Mouse (Mus musculus) neural tube, embryonic 15.5 days (tissue): ENCODE data around the gene Lgalsl. TPM values are rescaled to one million over a fixed set of nuclear protein-coding genes. Genes with fewer than 3 reads are reported as not detected.

Source experiments
- ATAC-seq: fragments of 200-750 bp; cut with Nextera tagmentation; 2 replicates; pipeline ENCODE4 v1.8.0; 2017; ENCODE audit warnings: mild to moderate bottlenecking, moderate TSS enrichment, moderate library complexity; ENCODE audit not compliant: low FRiP score
- H3K27ac ChIP-seq: fragments of 300-500 bp; sonication (generic); replicated peaks from 2 replicates; pipeline ENCODE4 v1.5.1; 2015; ENCODE audit warnings: mild to moderate bottlenecking, inconsistent platforms
- H3K27me3 ChIP-seq: fragments of 300-500 bp; sonication (generic); replicated peaks from 2 replicates; pipeline ENCODE4 v1.6.1; 2015; ENCODE audit warnings: inconsistent platforms
- H3K36me3 ChIP-seq: fragments of 300-500 bp; sonication (generic); 2 replicates; pipeline ENCODE4 v1.6.1; 2015; ENCODE audit warnings: inconsistent platforms
- H3K4me1 ChIP-seq: fragments of 300-500 bp; sonication (generic); 2 replicates; pipeline ENCODE4 v1.6.1; 2015; ENCODE audit warnings: inconsistent platforms
- H3K4me2 ChIP-seq: fragments of 300-500 bp; sonication (generic); 2 replicates; pipeline ENCODE4 v1.6.1; 2015; ENCODE audit warnings: inconsistent platforms, mild to moderate bottlenecking, moderate library complexity
- H3K4me3 ChIP-seq: fragments of 300-500 bp; sonication (generic); replicated peaks from 2 replicates; pipeline ENCODE4 v1.5.1; 2015; ENCODE audit warnings: mild to moderate bottlenecking, inconsistent platforms
- H3K9ac ChIP-seq: fragments of 300-500 bp; sonication (generic); replicated peaks from 2 replicates; pipeline ENCODE4 v1.6.1; 2015; ENCODE audit warnings: mild to moderate bottlenecking, inconsistent platforms
- H3K9me3 ChIP-seq: fragments of 300-500 bp; sonication (generic); replicated peaks from 2 replicates; pipeline ENCODE4 v1.6.1; 2016; ENCODE audit warnings: inconsistent platforms
- WGBS: fragments of 180-500 bp; shearing (Covaris S2); methylation state at CpG from one replicate; pipeline ENCODE4 v1.1.7; 2015; ENCODE audit warnings: mixed read lengths; 5-methylcytosine and 5-hydroxymethylcytosine counted together
- polyA plus RNA-seq: library from polyadenylated mRNA; unstranded; fragments of >200 nt; fragmentation: Nextera tagmentation; extraction: Ambion mirVana; gene quantifications from 2 replicates; pipeline ENCODE4 v1.2.1, GENCODE M21; 2015

Lgalsl gene
- polyA plus RNA-seq, 1 experiment from 2014 or later = 70.5 TPM

DNA sequence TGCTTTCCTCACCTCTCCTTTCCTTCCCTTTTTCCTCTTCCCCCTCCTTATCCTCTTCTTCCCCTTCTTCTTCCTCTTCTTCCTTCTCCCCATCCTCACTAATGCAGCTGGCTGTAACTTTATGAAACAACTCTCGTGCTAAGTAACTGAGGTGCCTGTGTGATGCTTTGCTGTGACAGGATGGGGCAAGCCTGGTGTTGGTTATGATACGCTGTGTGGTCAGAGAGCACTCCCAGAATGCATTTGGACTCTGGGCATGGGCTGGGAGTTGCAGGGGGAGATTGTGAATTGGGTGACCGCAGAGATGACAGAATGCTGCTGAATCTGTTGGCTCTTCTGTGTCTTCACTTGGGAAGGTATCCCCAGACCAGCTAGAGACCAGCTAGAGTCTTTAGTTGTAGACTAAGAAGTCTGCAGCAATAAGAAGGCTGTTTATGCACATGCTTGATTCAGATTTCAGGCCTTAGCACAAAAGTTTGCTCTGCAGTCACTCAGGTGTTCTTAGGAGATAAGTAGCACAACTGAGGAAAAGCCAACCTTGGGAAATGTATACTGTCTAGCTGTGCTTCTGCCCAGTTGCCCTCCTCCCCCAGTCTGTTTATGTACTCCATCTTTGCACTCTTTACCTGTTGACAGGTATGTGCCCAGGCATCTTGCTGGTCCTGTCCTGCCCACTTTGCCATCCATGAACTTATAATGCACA is 51.8 kb downstream of the Lgalsl start:
- ATAC-seq = no peak
- Histone ChIP-seq H3K4me1 (no peaks in the 10 kb centered on the region), H3K9ac (no peak overlapping the region), H3K4me3 (no peak overlapping the region), H3K9me3 (no peaks in the 10 kb centered on the region), H3K27me3 (no peaks in the 10 kb centered on the region), H3K4me2 (no peak overlapping the region), H3K36me3 (no peaks in the 10 kb centered on the region), H3K27ac (no peak overlapping the region)
- 91% methylated on average over 3 of the region's 3 CpGs for WGBS

DNA sequence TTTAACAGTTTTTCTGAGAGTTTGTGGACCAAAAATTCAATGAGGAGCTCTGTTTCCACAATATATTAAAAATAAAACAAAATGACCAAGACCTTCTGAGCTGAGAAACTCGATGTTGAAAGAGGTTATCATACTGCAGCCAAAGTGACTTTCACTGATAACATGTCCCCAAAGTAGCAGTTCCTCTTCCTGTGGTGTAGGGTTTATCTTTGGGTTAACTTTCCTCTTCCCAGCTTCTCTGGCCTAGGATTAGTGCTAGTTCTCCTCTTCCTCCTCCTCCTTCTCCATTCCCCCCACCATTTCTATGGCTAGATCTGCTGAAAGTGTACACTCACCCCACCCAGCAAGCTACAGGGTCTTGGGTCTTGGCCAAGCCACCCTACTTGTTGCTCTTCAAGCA is 52.6 kb downstream of the Lgalsl start:
- Histone ChIP-seq H3K9ac (no peak overlapping the region), H3K9me3 (no peaks in the 10 kb centered on the region), H3K4me1 (no peaks in the 10 kb centered on the region), H3K27ac (no peak overlapping the region), H3K4me2 (no peak overlapping the region), H3K36me3 (no peaks in the 10 kb centered on the region), H3K4me3 (no peak overlapping the region), H3K27me3 (no peaks in the 10 kb centered on the region)
- no peak for ATAC-seq
- WGBS = 82% methylated on average over 1 of the region's 1 CpGs

DNA sequence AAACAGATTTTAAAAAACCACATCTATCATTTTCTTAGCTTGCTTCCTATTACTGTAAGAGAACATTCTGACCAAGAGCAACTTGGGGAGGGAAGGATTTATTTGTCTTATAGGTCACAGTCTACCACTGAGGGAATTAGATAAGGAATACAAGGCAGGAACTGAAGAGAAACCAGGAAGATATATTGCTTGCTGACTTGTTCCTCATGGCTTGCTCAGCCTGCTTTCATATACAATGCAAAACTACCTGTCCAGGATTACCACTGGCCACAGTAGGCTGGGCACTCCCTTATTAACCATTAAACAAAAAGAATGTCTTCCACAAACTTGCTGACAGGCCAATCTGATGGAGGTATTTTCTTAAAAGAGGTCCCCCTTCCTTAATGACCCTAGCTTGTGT is 54.2 kb downstream of the Lgalsl start:
- Histone ChIP-seq H3K36me3 (no peaks in the 10 kb centered on the region), H3K27me3 (no peaks in the 10 kb centered on the region), H3K4me2 (no peak overlapping the region), H3K4me3 (no peak overlapping the region), H3K9me3 (no peaks in the 10 kb centered on the region), H3K27ac (no peak overlapping the region), H3K9ac (no peak overlapping the region), H3K4me1 (no peaks in the 10 kb centered on the region)
- no peak for ATAC-seq

Other genes with a start within 250 kb of the Lgalsl start
- 33.2 and 33.8 TPM in 2 replicates for gene Aftph, start 89.5 kb downstream of the Lgalsl start, polyA plus RNA-seq